Mouse (Mus musculus) stomach, postnatal 0 days (tissue): ENCODE results near the gene Gm10309. TPM values are rescaled to one million over a fixed set of nuclear protein-coding genes. Genes with fewer than 3 reads are reported as not detected.
"Not testable (repeated sequence)": the region's sequence is repeated elsewhere in the genome, so short reads cannot be mapped to it uniquely, and the experiment has no call there.

Experiments
- ATAC-seq: fragments of 200-750 bp; cut with Nextera tagmentation; 2 replicates; pipeline ENCODE4 v1.8.0; 2017; ENCODE audit not compliant: low FRiP score, low TSS enrichment
- DNase-seq: peaks from one replicate; pipeline ENCODE4 v3.0.0-alpha.2; 2016; ENCODE audit warnings: low spot score
- H3K27ac ChIP-seq: fragments of 300-500 bp; sonication (generic); replicated peaks from 2 replicates; pipeline ENCODE4 v1.5.1; 2014; ENCODE audit warnings: mild to moderate bottlenecking, control low read depth
- H3K27me3 ChIP-seq: fragments of 300-500 bp; sonication (generic); 2 replicates; pipeline ENCODE4 v1.6.1; 2014; ENCODE audit warnings: low read length; ENCODE audit not compliant: control insufficient read depth, insufficient read depth
- H3K36me3 ChIP-seq: fragments of 300-500 bp; sonication (generic); 2 replicates; pipeline ENCODE4 v1.6.1; 2014; ENCODE audit warnings: low read length, mixed read lengths; ENCODE audit not compliant: control insufficient read depth, insufficient read depth
- H3K4me1 ChIP-seq: fragments of 300-500 bp; sonication (generic); replicated peaks from 2 replicates; pipeline ENCODE4 v1.6.1; 2014; ENCODE audit warnings: antibody characterized with exemption; ENCODE audit not compliant: control insufficient read depth, insufficient read depth
- H3K4me2 ChIP-seq: fragments of 300-500 bp; sonication (generic); replicated peaks from 2 replicates; pipeline ENCODE4 v1.6.1; 2014; ENCODE audit warnings: low read depth, mild to moderate bottlenecking, control low read depth, moderate library complexity
- H3K4me3 ChIP-seq: fragments of 300-500 bp; sonication (generic); 2 replicates; pipeline ENCODE4 v1.5.1; 2014; ENCODE audit warnings: low read depth, low read length, control low read depth
- H3K9ac ChIP-seq: fragments of 300-500 bp; sonication (generic); 2 replicates; pipeline ENCODE4 v1.6.1; 2014; ENCODE audit warnings: mild to moderate bottlenecking, low read length, control low read depth, mixed read lengths
- H3K9me3 ChIP-seq: fragments of 300-500 bp; sonication (generic); 2 replicates; pipeline ENCODE4 v1.6.1; 2016; ENCODE audit warnings: low read length; ENCODE audit not compliant: control insufficient read depth
- CTCF ChIP-seq: IDR thresholded peaks from 2 replicates; pipeline ENCODE4 v1.5.1; 2016; ENCODE audit warnings: antibody characterized with exemption, low read depth, mild to moderate bottlenecking, moderate library complexity
- EP300 ChIP-seq: optimal IDR thresholded peaks from 2 replicates; pipeline ENCODE3; 2016; ENCODE audit warnings: antibody characterized with exemption
- WGBS: fragments of 180-500 bp; shearing (Covaris S2); extraction: QIAGEN DNeasy Blood & Tissue Kit; methylation state at CpG from one replicate; pipeline ENCODE4 v1.1.7; 2014; 5-methylcytosine and 5-hydroxymethylcytosine counted together
- polyA plus RNA-seq: library from polyadenylated mRNA; unstranded; fragments of >200 nt; fragmentation: Nextera tagmentation; extraction: Ambion mirVana; gene quantifications from 2 replicates; pipeline ENCODE4 v1.2.1, GENCODE M21; 2015

Gene Gm10309
- polyA plus RNA-seq, 1 experiment from 2014 or later, result 0.08 TPM

DNA sequence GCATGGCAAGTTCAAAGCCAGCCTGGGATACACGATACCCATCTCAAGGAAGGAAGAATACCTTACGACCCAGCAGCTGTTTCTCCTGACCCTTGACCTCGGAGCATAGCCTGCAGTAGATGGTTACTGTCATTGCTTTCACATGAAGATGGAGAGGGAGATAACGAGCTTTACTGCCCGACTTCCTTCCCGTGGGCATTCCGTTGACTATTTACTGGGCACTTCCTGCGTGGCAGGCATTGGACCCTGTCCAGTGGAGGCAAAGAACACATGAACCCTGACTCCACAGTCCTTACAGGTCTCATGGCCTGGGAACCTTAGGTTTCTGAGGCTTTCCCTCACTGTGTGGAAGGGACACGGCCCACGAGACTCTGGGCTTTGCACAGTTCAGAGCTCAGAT, 25.6 kb downstream of the Gm10309 start:
- WGBS, result 77% methylated on average over 10 of the region's 10 CpGs
- no peak for ATAC-seq
- no peaks in the 10 kb centered on the region for H3K4me1 ChIP-seq

DNA sequence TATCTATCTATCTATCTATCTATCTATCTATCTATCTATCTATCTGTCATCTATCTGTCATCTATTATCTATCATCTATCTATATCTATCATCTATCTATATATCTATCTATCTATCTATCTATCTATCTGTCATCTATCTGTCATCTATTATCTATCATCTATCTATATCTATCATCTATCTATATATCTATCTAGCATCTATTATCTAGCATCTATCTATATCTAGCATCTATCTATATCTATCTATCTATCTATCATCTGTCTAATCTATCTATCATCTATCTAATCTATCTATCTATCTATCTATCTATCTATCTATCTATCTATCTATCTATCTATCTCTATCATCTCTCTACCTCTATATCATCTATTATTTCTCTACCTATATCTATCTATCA, 27.6 kb downstream of the Gm10309 start:
- H3K4me1 ChIP-seq, H3K9ac ChIP-seq, DNase-seq, H3K4me2 ChIP-seq, H3K9me3 ChIP-seq, H3K36me3 ChIP-seq, H3K4me3 ChIP-seq, ATAC-seq, H3K27ac ChIP-seq, H3K27me3 ChIP-seq: not testable (repeated sequence)

More for the DNA sequence above, 25.6 kb downstream of the Gm10309 start:
- no peaks in the 10 kb centered on the region for H3K9me3 ChIP-seq
- H3K4me3 ChIP-seq, result no peak overlapping the region
- no peak overlapping the region for H3K9ac ChIP-seq
- DNase-seq, result no peak
- no peaks in the 10 kb centered on the region for H3K36me3 ChIP-seq
- no peak overlapping the region for H3K4me2 ChIP-seq
- no peaks in the 10 kb centered on the region for H3K27me3 ChIP-seq
- TF ChIP-seq CTCF, result no peak
- H3K27ac ChIP-seq, result no peak overlapping the region

DNA sequence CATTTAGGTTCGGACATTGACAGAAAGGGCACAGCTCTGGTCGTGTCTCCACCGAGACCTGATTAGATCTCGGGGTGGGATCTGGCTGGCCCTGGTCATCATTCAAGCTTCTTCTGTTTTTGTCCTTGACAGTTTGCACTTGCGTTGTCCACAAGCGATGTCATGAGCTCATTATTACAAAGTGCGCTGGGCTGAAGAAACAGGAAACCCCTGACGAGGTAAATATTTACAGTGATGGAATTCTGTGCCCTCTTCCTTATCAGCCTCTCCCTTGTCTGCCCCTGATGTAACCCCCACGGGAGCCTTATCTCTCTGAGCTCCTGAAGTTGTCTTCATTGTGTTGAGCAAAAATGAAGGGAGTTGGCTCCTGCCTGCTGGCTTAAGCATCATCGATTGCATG, 28.4 kb downstream of the Gm10309 start:
- WGBS, result 40% methylated on average over 10 of the region's 10 CpGs
- H3K4me2 ChIP-seq, result no peak overlapping the region
- no peak overlapping the region for H3K27ac ChIP-seq
- H3K36me3 ChIP-seq, result no peaks in the 10 kb centered on the region
- no peaks in the 10 kb centered on the region for H3K4me1 ChIP-seq
- TF ChIP-seq CTCF (no peak), EP300 (no peak)
- H3K9ac ChIP-seq, result no peak overlapping the region
- H3K9me3 ChIP-seq, result no peaks in the 10 kb centered on the region
- ATAC-seq, result no peak
- H3K27me3 ChIP-seq, result no peaks in the 10 kb centered on the region
- H3K4me3 ChIP-seq, result no peak overlapping the region
- DNase-seq, result no peak

DNA sequence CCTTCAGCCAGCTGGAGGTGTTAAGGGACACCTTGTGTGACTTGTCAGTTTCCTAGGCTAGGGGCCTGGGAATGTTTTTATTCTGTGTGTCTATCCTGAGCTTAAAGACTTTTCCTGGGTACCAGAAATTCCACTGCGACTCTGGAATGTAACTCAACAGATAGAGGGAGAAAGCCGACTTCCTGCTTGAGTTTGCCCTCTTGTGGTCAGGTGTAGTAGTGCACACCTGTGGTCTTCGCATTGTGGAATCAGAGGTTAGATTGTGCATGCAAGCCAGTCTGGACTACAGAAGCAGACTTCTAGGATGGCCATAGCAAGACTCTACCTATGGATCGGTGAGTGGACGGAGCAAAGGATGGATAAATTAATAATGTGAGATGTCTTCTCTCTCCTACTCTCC, 33.3 kb downstream of the Gm10309 start:
- DNase-seq (peak; percentile 77), ATAC-seq (no peak)
- Histone ChIP-seq H3K9me3 (no peaks in the 10 kb centered on the region), H3K27ac (no peak overlapping the region), H3K4me2 (no peak overlapping the region), H3K4me3 (no peak overlapping the region), H3K4me1 (0 out of 2 replicates have a peak, but pooled peaks cover 2% of the 10 kb centered on the region), H3K27me3 (no peaks in the 10 kb centered on the region), H3K36me3 (no peaks in the 10 kb centered on the region), H3K9ac (no peak overlapping the region)
- peak; percentile 83 for TF ChIP-seq CTCF
- no peak for TF ChIP-seq EP300
- WGBS, result 37% methylated on average over 5 of the region's 5 CpGs

DNA sequence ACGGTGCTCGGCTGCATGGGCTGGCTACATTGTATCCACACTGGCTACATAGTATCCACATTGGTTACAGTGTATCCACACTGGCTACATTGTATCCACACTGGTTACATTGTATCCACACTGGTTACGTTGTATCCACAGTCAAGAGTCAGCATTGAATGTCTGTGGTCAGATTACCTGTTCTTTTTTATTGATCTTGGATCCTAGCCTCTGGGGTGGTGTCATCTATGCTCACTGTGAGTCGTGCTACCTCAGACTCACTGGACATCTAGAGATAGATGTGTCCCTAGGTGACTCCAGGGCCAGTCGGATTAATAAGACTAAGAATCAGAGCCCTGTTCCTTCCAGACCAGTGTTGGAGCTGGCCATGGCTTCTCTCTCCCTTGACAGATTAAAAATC, 34.9 kb downstream of the Gm10309 start:
- Histone ChIP-seq H3K36me3 (no peaks in the 10 kb centered on the region), H3K4me1 (0 out of 2 replicates have a peak, but pooled peaks cover 2% of the 10 kb centered on the region), H3K27ac (no peak overlapping the region), H3K4me3 (no peak overlapping the region), H3K9me3 (no peaks in the 10 kb centered on the region), H3K4me2 (no peak overlapping the region), H3K9ac (no peak overlapping the region), H3K27me3 (no peaks in the 10 kb centered on the region)
- ATAC-seq (no peak), DNase-seq (no peak)
- TF ChIP-seq EP300 (no peak), CTCF (no peak)
- 80% methylated on average over 5 of the region's 5 CpGs for WGBS

DNA sequence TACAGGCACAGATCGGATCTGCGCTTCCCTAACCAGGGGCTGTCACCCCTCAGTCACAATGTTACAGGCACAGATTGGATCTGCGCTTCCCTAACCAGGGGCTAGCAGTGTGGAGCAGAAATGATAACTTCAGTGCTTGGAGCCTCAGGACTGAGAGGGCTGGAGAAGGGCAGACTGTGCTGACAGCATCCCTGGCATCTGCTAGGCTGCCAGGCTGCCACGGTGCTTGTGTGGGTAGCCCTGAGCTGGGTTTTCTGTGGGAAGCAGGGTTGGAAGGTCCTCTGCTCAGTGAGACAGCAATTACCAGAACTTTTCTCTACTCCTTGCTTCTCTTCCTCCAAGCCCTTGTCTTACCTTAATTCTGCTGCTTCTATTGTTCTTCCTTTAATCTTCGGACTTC, 37.1 kb downstream of the Gm10309 start:
- DNase-seq, result no peak
- Histone ChIP-seq H3K27me3 (no peaks in the 10 kb centered on the region), H3K9ac (no peak overlapping the region), H3K9me3 (no peaks in the 10 kb centered on the region), H3K27ac (no peak overlapping the region), H3K4me3 (no peak overlapping the region), H3K4me2 (no peak overlapping the region), H3K4me1 (0 out of 2 replicates have a peak, but pooled peaks cover 2% of the 10 kb centered on the region), H3K36me3 (no peaks in the 10 kb centered on the region)
- TF ChIP-seq EP300, result no peak
- no peak for TF ChIP-seq CTCF
- no peak for ATAC-seq
- WGBS, result 81% methylated on average over 5 of the region's 5 CpGs
